Mouse (Mus musculus) megakaryocyte, embryonic 14.5 days (primary cell): ENCODE results near the gene Odaph. TPM values are rescaled to one million over a fixed set of nuclear protein-coding genes. Genes with fewer than 3 reads are reported as not detected.

Source experiments
- H3K27me3 ChIP-seq: replicated peaks from 2 replicates; pipeline ENCODE3; 2012; ENCODE audit warnings: inconsistent platforms
- H3K36me3 ChIP-seq: replicated peaks from 2 replicates; pipeline ENCODE3; 2012; ENCODE audit warnings: low read length, inconsistent platforms, mixed read lengths
- H3K4me1 ChIP-seq: 2 replicates; pipeline ENCODE4 v1.6.1; 2012; ENCODE audit warnings: inconsistent platforms
- H3K4me3 ChIP-seq: replicated peaks from 2 replicates; pipeline ENCODE3; 2012; ENCODE audit warnings: moderate library complexity, mild to moderate bottlenecking, inconsistent platforms
- H3K9me3 ChIP-seq: 2 replicates; pipeline ENCODE4 v1.6.1; 2012; ENCODE audit warnings: inconsistent platforms
- FLI1 ChIP-seq: IDR thresholded peaks from 2 replicates; pipeline ENCODE4 v1.6.1; 2012; ENCODE audit warnings: low read length, inconsistent platforms, mixed read lengths
- GATA1 ChIP-seq: IDR thresholded peaks from 3 replicates; pipeline ENCODE4 v1.6.1; 2012; ENCODE audit warnings: mixed read lengths, low read length, inconsistent platforms, borderline replicate concordance
- polyA plus RNA-seq: library from polyadenylated mRNA; stranded (reverse); fragments of >175 nt; gene quantifications from 2 replicates; pipeline ENCODE4 v1.2.3, GENCODE M21; 2012; ENCODE audit warnings: low replicate concordance; ENCODE audit not compliant: insufficient read depth

Gene Odaph
- polyA plus RNA-seq, 1 experiment: 0.12 TPM

DNA sequence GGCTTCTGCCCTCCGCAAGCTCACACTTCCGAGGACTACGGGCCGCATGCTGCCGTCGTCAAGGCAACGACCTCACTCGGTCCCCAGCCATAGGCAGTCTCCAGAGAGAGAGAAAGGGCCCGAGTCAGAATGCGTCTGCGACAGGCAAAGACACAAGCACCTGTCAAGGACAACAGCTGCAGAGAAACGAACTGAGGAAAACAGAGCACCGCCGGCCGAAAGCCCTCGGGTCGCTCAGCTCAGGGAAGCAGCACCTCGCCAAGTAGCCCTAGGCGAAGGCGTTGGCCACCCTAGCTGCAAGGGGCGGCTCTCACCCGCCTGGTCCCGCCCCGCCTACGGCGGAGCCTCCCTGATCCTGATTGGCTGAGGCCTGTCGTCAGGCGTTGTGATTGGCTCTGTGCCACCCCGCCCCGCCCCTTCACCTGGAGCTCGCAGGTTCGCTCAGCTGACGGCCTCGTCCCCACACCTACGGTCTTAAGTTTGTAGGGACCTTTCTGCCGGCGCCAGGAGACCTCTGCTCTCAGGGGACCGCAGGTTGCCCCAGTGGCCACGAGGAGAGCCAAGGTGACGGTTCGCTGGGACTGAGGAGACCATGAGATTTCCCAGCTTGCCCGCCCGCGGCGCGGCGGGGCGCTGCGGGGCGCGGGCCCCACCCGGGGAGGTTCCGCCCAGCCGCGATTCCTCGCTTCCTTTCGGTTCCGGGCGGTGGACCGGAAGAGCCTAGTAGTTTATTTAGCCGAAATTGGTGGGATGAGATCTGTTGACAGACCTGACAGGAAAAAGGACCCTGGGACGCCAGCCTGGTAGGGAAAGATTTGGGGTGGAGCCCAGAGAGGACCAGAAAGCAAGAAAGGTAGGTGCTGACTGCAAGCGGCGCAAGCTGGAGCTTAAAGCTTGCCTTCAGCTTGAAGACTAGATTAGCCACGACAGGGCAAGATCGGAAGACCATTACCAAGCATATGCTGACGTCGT, 55.4 kb downstream of the Odaph start:
- Histone ChIP-seq H3K4me1 (peaks cover 10% of the 10 kb centered on the region), H3K9me3 (no peaks in the 10 kb centered on the region), H3K4me3 (peak overlapping the region; percentile 95), H3K36me3 (no peaks in the 10 kb centered on the region), H3K27me3 (peaks cover 14% of the 10 kb centered on the region)
- TF ChIP-seq FLI1: no peak
- no peak for TF ChIP-seq GATA1

- H3K27me3 ChIP-seq: peaks cover 12% of the 10 kb centered on the region
- peak within 1 kb of the TSS; percentile 95 for H3K4me3 ChIP-seq
- peaks cover 10% of the 10 kb centered on the region for H3K4me1 ChIP-seq
- H3K36me3 ChIP-seq: no peaks in the 10 kb centered on the region
- TF ChIP-seq FLI1 (no peak), GATA1 (no peak)
- no peaks in the 10 kb centered on the region for H3K9me3 ChIP-seq
Measured at GRCm38 (mm10) chr5:92043783-92044182, 56.5 kb downstream of the Odaph start, which contains the start of gene Cdkl2. Gene Cdkl2 (minus strand): TSS chr5:92043883.

Other genes starting within 250 kb of the Odaph start
- 7.7 TPM in 1 of 2 replicates, not detected in the other for gene Rchy1, start 24.4 kb upstream of the Odaph start, polyA plus RNA-seq
- gene Cdkl2, start 56.4 kb downstream of the Odaph start, polyA plus RNA-seq: 0.04 and 1.3 TPM in 2 replicates
- 3.8 and 11.5 TPM in 2 replicates for gene G3bp2, start 96.2 kb downstream of the Odaph start, polyA plus RNA-seq
- 24.1 and 49.3 TPM in 2 replicates for gene Uso1, start 150.5 kb downstream of the Odaph start, polyA plus RNA-seq
- not detected in 2 replicates for gene U90926, start 227.9 kb downstream of the Odaph start, polyA plus RNA-seq